Mouse (Mus musculus) embryonic facial prominence, embryonic 12.5 days (tissue): ENCODE results near the gene Cdk12. TPM values are rescaled to one million over a fixed set of nuclear protein-coding genes. Genes with fewer than 3 reads are reported as not detected.
A peak's percentile ranks its signal among the peaks of the same experiment; 100 is the strongest.
"Not testable (repeated sequence)": the region's sequence is repeated elsewhere in the genome, so short reads cannot be mapped to it uniquely, and the experiment has no call there.

Experiments used
- ATAC-seq: fragments of 200-750 bp; cut with Nextera tagmentation; 2 replicates; pipeline ENCODE4 v1.8.0; 2017; ENCODE audit not compliant: insufficient number of reproducible peaks, insufficient read depth, low FRiP score, low TSS enrichment
- H3K27ac ChIP-seq: fragments of 300-500 bp; sonication (generic); 2 replicates; pipeline ENCODE4 v1.5.1; 2016; ENCODE audit warnings: mild to moderate bottlenecking
- H3K27me3 ChIP-seq: fragments of 300-500 bp; sonication (generic); 2 replicates; pipeline ENCODE4 v1.6.1; 2016; ENCODE audit warnings: mild to moderate bottlenecking, moderate library complexity
- H3K36me3 ChIP-seq: fragments of 300-500 bp; sonication (generic); 2 replicates; pipeline ENCODE4 v1.6.1; 2016; ENCODE audit warnings: mild to moderate bottlenecking
- H3K4me1 ChIP-seq: fragments of 300-500 bp; sonication (generic); 2 replicates; pipeline ENCODE4 v1.6.1; 2016
- H3K4me2 ChIP-seq: fragments of 300-500 bp; sonication (generic); replicated peaks from 2 replicates; pipeline ENCODE4 v1.6.1; 2016; ENCODE audit warnings: mild to moderate bottlenecking, moderate library complexity
- H3K4me3 ChIP-seq: fragments of 300-500 bp; sonication (generic); 2 replicates; pipeline ENCODE4 v1.5.1; 2016; ENCODE audit warnings: mild to moderate bottlenecking
- H3K9ac ChIP-seq: fragments of 300-500 bp; sonication (generic); 2 replicates; pipeline ENCODE4 v1.6.1; 2016; ENCODE audit warnings: mild to moderate bottlenecking, moderate library complexity
- H3K9me3 ChIP-seq: fragments of 300-500 bp; sonication (generic); 2 replicates; pipeline ENCODE4 v1.6.1; 2016; ENCODE audit warnings: mild to moderate bottlenecking, moderate library complexity
- WGBS: fragments of 180-500 bp; shearing (Covaris S2); methylation state at CpG from one replicate; pipeline ENCODE4 v1.1.7; 2016; 5-methylcytosine and 5-hydroxymethylcytosine counted together
- polyA plus RNA-seq: library from polyadenylated mRNA; unstranded; fragments of >200 nt; fragmentation: Nextera tagmentation; extraction: Ambion mirVana; gene quantifications from 2 replicates; pipeline ENCODE4 v1.2.1, GENCODE M21; 2016

Gene Cdk12
- 15.9 and 16.7 TPM in 2 replicates for polyA plus RNA-seq

GRCm38 (mm10) chr11:98202641-98203350, at the start of gene Cdk12:
TSS of gene Cdk12 (plus strand) at chr11:98203059.
- peaks cover 3% of the 10 kb centered on the region; the same call in 1 of the 2 replicates for H3K36me3 ChIP-seq
- peak within 1 kb of the TSS; percentile 78 for H3K4me2 ChIP-seq
- peak within 1 kb of the TSS; percentile 88 for H3K4me3 ChIP-seq
- no peaks in the 10 kb centered on the region for H3K9me3 ChIP-seq
- WGBS: under 1% methylated on average over 53 of the region's 63 CpGs
- peak; percentile 89 for ATAC-seq
- no peaks in the 10 kb centered on the region for H3K27me3 ChIP-seq
- H3K9ac ChIP-seq: peak within 1 kb of the TSS; percentile 99
- H3K4me1 ChIP-seq: peaks cover 8% of the 10 kb centered on the region; the same call in 1 of the 2 replicates
- peak within 1 kb of the TSS; percentile 100 for H3K27ac ChIP-seq

GRCm38 (mm10) chr11:98155094-98155493, 47.8 kb upstream of the Cdk12 start:
- Histone ChIP-seq H3K27ac (no peak overlapping the region), H3K4me3 (no peak overlapping the region), H3K27me3 (no peaks in the 10 kb centered on the region), H3K9me3 (no peaks in the 10 kb centered on the region), H3K36me3 (peaks cover 44% of the 10 kb centered on the region), H3K9ac (no peak overlapping the region), H3K4me1 (no peaks in the 10 kb centered on the region), H3K4me2 (no peak overlapping the region)
- no peak for ATAC-seq
- WGBS: 87% methylated on average over 6 of the region's 6 CpGs

GRCm38 (mm10) chr11:98168400-98168799, 34.5 kb upstream of the Cdk12 start:
- no peaks in the 10 kb centered on the region for H3K9me3 ChIP-seq
- H3K4me2 ChIP-seq: no peak overlapping the region
- peaks cover 74% of the 10 kb centered on the region for H3K36me3 ChIP-seq
- no peak overlapping the region for H3K4me3 ChIP-seq
- no peak overlapping the region for H3K27ac ChIP-seq
- no peaks in the 10 kb centered on the region for H3K27me3 ChIP-seq
- H3K9ac ChIP-seq: no peak overlapping the region
- WGBS: 91% methylated on average over 1 of the region's 1 CpGs
- no peaks in the 10 kb centered on the region for H3K4me1 ChIP-seq
- ATAC-seq: no peak

GRCm38 (mm10) chr11:98182149-98182548, 20.7 kb upstream of the Cdk12 start:
- H3K9ac ChIP-seq, H3K27ac ChIP-seq, H3K27me3 ChIP-seq, H3K4me1 ChIP-seq, H3K4me2 ChIP-seq, H3K9me3 ChIP-seq, H3K4me3 ChIP-seq, ATAC-seq: not testable (repeated sequence)
- H3K36me3 ChIP-seq: peaks cover 74% of the 10 kb centered on the region
- WGBS: 94% methylated on average over 3 of the region's 3 CpGs

- Histone ChIP-seq H3K4me2 (no peak overlapping the region), H3K4me1 (peaks cover 8% of the 10 kb centered on the region), H3K9me3 (no peaks in the 10 kb centered on the region), H3K9ac (no peak overlapping the region), H3K36me3 (peaks cover 62% of the 10 kb centered on the region), H3K27me3 (no peaks in the 10 kb centered on the region), H3K4me3 (no peak overlapping the region), H3K27ac (no peak overlapping the region)
- ATAC-seq: no peak
- WGBS: 96% methylated on average over 9 of the region's 9 CpGs
These were observed 15.0 kb upstream of the Cdk12 start for GRCm38 (mm10) chr11:98187640-98188395.

GRCm38 (mm10) chr11:98190820-98191219, 12.0 kb upstream of the Cdk12 start:
- no peak overlapping the region for H3K4me2 ChIP-seq
- H3K27me3 ChIP-seq: no peaks in the 10 kb centered on the region
- H3K4me3 ChIP-seq: no peak overlapping the region
- H3K9me3 ChIP-seq: no peaks in the 10 kb centered on the region
- no peak overlapping the region for H3K9ac ChIP-seq
- peaks cover 12% of the 10 kb centered on the region for H3K4me1 ChIP-seq
- 89% methylated on average over 5 of the region's 5 CpGs for WGBS
- peaks cover 39% of the 10 kb centered on the region for H3K36me3 ChIP-seq
- H3K27ac ChIP-seq: no peak overlapping the region
- no peak for ATAC-seq

GRCm38 (mm10) chr11:98192901-98193805, 9.7 kb upstream of the Cdk12 start, which contains the start of gene Med1:
TSS of gene Med1 (minus strand) at chr11:98193293.
- peaks cover 21% of the 10 kb centered on the region for H3K36me3 ChIP-seq
- H3K9ac ChIP-seq: peak within 1 kb of the TSS; percentile 80
- H3K27ac ChIP-seq: peak within 1 kb of the TSS; percentile 95
- H3K4me3 ChIP-seq: peak within 1 kb of the TSS; percentile 82
- H3K4me1 ChIP-seq: peaks cover 12% of the 10 kb centered on the region
- ATAC-seq: peak; percentile 91
- no peaks in the 10 kb centered on the region for H3K9me3 ChIP-seq
- peak within 1 kb of the TSS; percentile 59 for H3K4me2 ChIP-seq
- WGBS: under 1% methylated on average over 53 of the region's 53 CpGs
- H3K27me3 ChIP-seq: no peaks in the 10 kb centered on the region

GRCm38 (mm10) chr11:98201791-98202640, 843 bp upstream of the Cdk12 start:
- H3K4me3 ChIP-seq: peak overlapping the region; percentile 88
- 4% methylated on average over 27 of the region's 27 CpGs for WGBS
- H3K27ac ChIP-seq: peak overlapping the region; percentile 100
- no peaks in the 10 kb centered on the region for H3K36me3 ChIP-seq
- no peaks in the 10 kb centered on the region for H3K27me3 ChIP-seq
- H3K4me1 ChIP-seq: peaks cover 7% of the 10 kb centered on the region; the same call in 1 of the 2 replicates
- H3K4me2 ChIP-seq: peak overlapping the region; percentile 73
- peak; percentile 77; the same call in 1 of the 2 replicates for ATAC-seq
- H3K9ac ChIP-seq: peak overlapping the region; percentile 62
- H3K9me3 ChIP-seq: no peaks in the 10 kb centered on the region

- peaks cover 8% of the 10 kb centered on the region; the same call in 1 of the 2 replicates for H3K4me1 ChIP-seq
- H3K36me3 ChIP-seq: peaks cover 9% of the 10 kb centered on the region; the same call in 1 of the 2 replicates
- H3K4me3 ChIP-seq: peak overlapping the region; percentile 88
- no peaks in the 10 kb centered on the region for H3K9me3 ChIP-seq
- ATAC-seq: 0 out of 2 replicates have a peak, but pooled peaks have one; percentile 6
- no peaks in the 10 kb centered on the region for H3K27me3 ChIP-seq
- under 1% methylated on average over 37 of the region's 37 CpGs for WGBS
- peak overlapping the region; percentile 100 for H3K27ac ChIP-seq
- peak overlapping the region; percentile 78 for H3K4me2 ChIP-seq
- peak overlapping the region; percentile 99 for H3K9ac ChIP-seq
These were observed 572 bp downstream of the Cdk12 start for GRCm38 (mm10) chr11:98203351-98203911.

- under 1% methylated on average over 16 of the region's 16 CpGs for WGBS
- peak overlapping the region; percentile 78 for H3K4me2 ChIP-seq
- peaks cover 13% of the 10 kb centered on the region for H3K36me3 ChIP-seq
- H3K27ac ChIP-seq: no peak overlapping the region
- peak overlapping the region; percentile 99 for H3K9ac ChIP-seq
- H3K9me3 ChIP-seq: no peaks in the 10 kb centered on the region
- H3K4me3 ChIP-seq: peak overlapping the region; percentile 88
- ATAC-seq: no peak
- H3K27me3 ChIP-seq: no peaks in the 10 kb centered on the region
- H3K4me1 ChIP-seq: peaks cover 8% of the 10 kb centered on the region; the same call in 1 of the 2 replicates
These were observed 1.1 kb downstream of the Cdk12 start for GRCm38 (mm10) chr11:98203931-98204421.
